Mouse (Mus musculus): ENCODE results near the gene Lims1.

GRCm38 (mm10) chr10:58386997-58387396 lies 63.7 kb downstream of the Lims1 start:
- no peak for TF ChIP-seq CTCF (IDR thresholded peaks at IDR 0.05; ENCODE audit: low read depth)
- no peak for TF ChIP-seq EP300 (IDR thresholded peaks at IDR 0.05; ENCODE audit: low read depth)

Measured in heart, postnatal 0 days (tissue).